Mouse (Mus musculus): ENCODE results near the gene Kcnn3.

The Kcnn3 gene

GRCm38 (mm10) chr3:89565371-89565770, 45.4 kb downstream of the Kcnn3 start:
- CTCF ChIA-PET, result no interaction called here

- CTCF ChIA-PET, result no interaction called here
These were observed 49.1 kb downstream of the Kcnn3 start for GRCm38 (mm10) chr3:89569058-89569457.

- CTCF ChIA-PET, result no interaction called here
These were observed 49.9 kb downstream of the Kcnn3 start for GRCm38 (mm10) chr3:89569707-89570324.

- CTCF ChIA-PET, result no interaction called here
These were observed 50.4 kb downstream of the Kcnn3 start for GRCm38 (mm10) chr3:89570362-89570761.

GRCm38 (mm10) chr3:89574260-89574659, 54.3 kb downstream of the Kcnn3 start:
- CTCF ChIA-PET, result no interaction called here

GRCm38 (mm10) chr3:89576381-89576780, 56.4 kb downstream of the Kcnn3 start:
- CTCF ChIA-PET, result no interaction called here

- CTCF ChIA-PET, result no interaction called here
These were observed 57.2 kb downstream of the Kcnn3 start for GRCm38 (mm10) chr3:89577154-89577553.

- CTCF ChIA-PET, result no interaction called here
These were observed 58.1 kb downstream of the Kcnn3 start for GRCm38 (mm10) chr3:89578083-89578482.

- CTCF ChIA-PET, result no interaction called here
These were observed 58.8 kb downstream of the Kcnn3 start for GRCm38 (mm10) chr3:89578803-89579202.

- CTCF ChIA-PET, result no interaction called here
These were observed 64.3 kb downstream of the Kcnn3 start for GRCm38 (mm10) chr3:89584254-89584653.

- CTCF ChIA-PET, result no interaction called here
These were observed 68.5 kb downstream of the Kcnn3 start for GRCm38 (mm10) chr3:89588436-89588835.

GRCm38 (mm10) chr3:89589321-89589720, 69.4 kb downstream of the Kcnn3 start:
- CTCF ChIA-PET, result no interaction called here

- CTCF ChIA-PET, result no interaction called here
These were observed 70.4 kb downstream of the Kcnn3 start for GRCm38 (mm10) chr3:89590386-89590785.

GRCm38 (mm10) chr3:89591461-89591860, 71.5 kb downstream of the Kcnn3 start:
- CTCF ChIA-PET, result no interaction called here

GRCm38 (mm10) chr3:89592809-89593208, 72.8 kb downstream of the Kcnn3 start:
- CTCF ChIA-PET, result no interaction called here

GRCm38 (mm10) chr3:89593524-89593923, 73.6 kb downstream of the Kcnn3 start:
- CTCF ChIA-PET, result no interaction called here

GRCm38 (mm10) chr3:89598361-89598760, 78.4 kb downstream of the Kcnn3 start:
- CTCF ChIA-PET, result no interaction called here

GRCm38 (mm10) chr3:89598967-89599366, 79.0 kb downstream of the Kcnn3 start:
- CTCF ChIA-PET, result interaction anchor here (0.6 kb wide), 1 partner anchor 319 kb away, joined by 3 read pairs; no protein-coding TSS in a partner anchor

GRCm38 (mm10) chr3:89601060-89601459, 81.1 kb downstream of the Kcnn3 start:
- CTCF ChIA-PET, result no interaction called here

GRCm38 (mm10) chr3:89603300-89603699, 83.3 kb downstream of the Kcnn3 start:
- CTCF ChIA-PET, result no interaction called here

- CTCF ChIA-PET, result no interaction called here
These were observed 85.3 kb downstream of the Kcnn3 start for GRCm38 (mm10) chr3:89605235-89605634.

GRCm38 (mm10) chr3:89607327-89607726, 87.4 kb downstream of the Kcnn3 start:
- CTCF ChIA-PET, result no interaction called here

- CTCF ChIA-PET, result no interaction called here
These were observed 92.1 kb downstream of the Kcnn3 start for GRCm38 (mm10) chr3:89612048-89612447.
